Mouse (Mus musculus) liver, embryonic 13.5 days (tissue): ENCODE data around the gene Slc6a16. TPM values are rescaled to one million over a fixed set of nuclear protein-coding genes. Genes with fewer than 3 reads are reported as not detected.

Experiments used
- ATAC-seq: fragments of 200-750 bp; cut with Nextera tagmentation; 2 replicates; pipeline ENCODE4 v1.8.0; 2017; ENCODE audit warnings: low read depth, mild to moderate bottlenecking, moderate number of reproducible peaks, moderate library complexity
- DNase-seq: peaks from one replicate; pipeline ENCODE4 v3.0.0; 2022
- H3K27ac ChIP-seq: fragments of 300-500 bp; sonication (generic); 2 replicates; pipeline ENCODE4 v1.5.1; 2015; ENCODE audit warnings: moderate library complexity, mild to moderate bottlenecking, inconsistent platforms
- H3K27me3 ChIP-seq: fragments of 300-500 bp; sonication (generic); 2 replicates; pipeline ENCODE4 v1.6.1; 2015; ENCODE audit warnings: mild to moderate bottlenecking, inconsistent platforms
- H3K36me3 ChIP-seq: fragments of 300-500 bp; sonication (generic); 2 replicates; pipeline ENCODE4 v1.6.1; 2015; ENCODE audit warnings: mild to moderate bottlenecking, inconsistent platforms
- H3K4me1 ChIP-seq: fragments of 300-500 bp; sonication (generic); replicated peaks from 2 replicates; pipeline ENCODE4 v1.6.1; 2015; ENCODE audit warnings: inconsistent platforms
- H3K4me2 ChIP-seq: fragments of 300-500 bp; sonication (generic); 2 replicates; pipeline ENCODE4 v1.6.1; 2015; ENCODE audit warnings: inconsistent platforms, mild to moderate bottlenecking, moderate library complexity
- H3K4me3 ChIP-seq: fragments of 300-500 bp; sonication (generic); replicated peaks from 2 replicates; pipeline ENCODE4 v1.5.1; 2015; ENCODE audit warnings: mild to moderate bottlenecking, inconsistent platforms
- H3K9ac ChIP-seq: fragments of 300-500 bp; sonication (generic); 2 replicates; pipeline ENCODE4 v1.6.1; 2015; ENCODE audit warnings: mild to moderate bottlenecking, inconsistent platforms
- H3K9me3 ChIP-seq: fragments of 300-500 bp; sonication (generic); replicated peaks from 2 replicates; pipeline ENCODE4 v1.6.1; 2016; ENCODE audit warnings: inconsistent platforms
- WGBS: fragments of 180-500 bp; shearing (Covaris S2); methylation state at CpG from one replicate; pipeline ENCODE4 v1.1.7; 2015; ENCODE audit not compliant: insufficient replicate concordance; 5-methylcytosine and 5-hydroxymethylcytosine counted together
- polyA plus RNA-seq: library from polyadenylated mRNA; unstranded; fragments of >200 nt; fragmentation: Nextera tagmentation; extraction: Ambion mirVana; gene quantifications from 2 replicates; pipeline ENCODE4 v1.2.1, GENCODE M21; 2015

Slc6a16 gene
- polyA plus RNA-seq, 1 experiment from 2014 or later, result not detected

GRCm38 (mm10) chr7:45198961-45199360 is 41.9 kb upstream of the Slc6a16 start:
- DNase-seq, result no peak
- Histone ChIP-seq H3K36me3 (no peaks in the 10 kb centered on the region), H3K27me3 (peaks cover 43% of the 10 kb centered on the region), H3K4me3 (no peak overlapping the region), H3K9me3 (no peaks in the 10 kb centered on the region), H3K4me2 (no peak overlapping the region), H3K27ac (no peak overlapping the region), H3K4me1 (peaks cover 1% of the 10 kb centered on the region), H3K9ac (no peak overlapping the region)
- WGBS, result 70% methylated on average over 11 of the region's 11 CpGs
- no peak for ATAC-seq

GRCm38 (mm10) chr7:45202654-45203053 is 38.2 kb upstream of the Slc6a16 start:
- H3K36me3 ChIP-seq, result no peaks in the 10 kb centered on the region
- peaks cover 21% of the 10 kb centered on the region for H3K27me3 ChIP-seq
- 52% methylated on average over 10 of the region's 10 CpGs for WGBS
- H3K27ac ChIP-seq, result no peak overlapping the region
- H3K4me1 ChIP-seq, result peaks cover 16% of the 10 kb centered on the region
- H3K4me3 ChIP-seq, result no peak overlapping the region
- DNase-seq (no peak), ATAC-seq (no peak)
- H3K4me2 ChIP-seq, result no peak overlapping the region
- H3K9me3 ChIP-seq, result no peaks in the 10 kb centered on the region
- H3K9ac ChIP-seq, result no peak overlapping the region

GRCm38 (mm10) chr7:45204380-45205143 is 36.3 kb upstream of the Slc6a16 start, which contains the start of gene Ccdc155:
Ccdc155 (minus strand) TSS chr7:45204892.
- Histone ChIP-seq H3K4me2 (peak within 1 kb of the TSS; percentile 74), H3K27ac (no peak within 1 kb of the TSS), H3K4me3 (peak within 1 kb of the TSS; percentile 56), H3K36me3 (no peaks in the 10 kb centered on the region), H3K9me3 (no peaks in the 10 kb centered on the region), H3K4me1 (peaks cover 16% of the 10 kb centered on the region), H3K27me3 (peaks cover 12% of the 10 kb centered on the region; the same call in 1 of the 2 replicates), H3K9ac (peak within 1 kb of the TSS; percentile 26; the same call in 1 of the 2 replicates)
- ATAC-seq (peak; percentile 92), DNase-seq (peak; percentile 85)
- 6% methylated on average over 44 of the region's 44 CpGs for WGBS

- 67% methylated on average over 6 of the region's 6 CpGs for WGBS
- no peak for DNase-seq
- peaks cover 31% of the 10 kb centered on the region for H3K4me1 ChIP-seq
Observed at GRCm38 (mm10) chr7:45208260-45208659, 32.6 kb upstream of the Slc6a16 start.

GRCm38 (mm10) chr7:45211070-45211469 is 29.8 kb upstream of the Slc6a16 start:
- no peaks in the 10 kb centered on the region for H3K36me3 ChIP-seq
- peak overlapping the region; percentile 69 for H3K4me2 ChIP-seq
- H3K27ac ChIP-seq, result no peak overlapping the region
- 9% methylated on average over 10 of the region's 10 CpGs for WGBS
- H3K9me3 ChIP-seq, result no peaks in the 10 kb centered on the region
- peak overlapping the region; percentile 50 for H3K9ac ChIP-seq
- peak overlapping the region; percentile 40 for H3K4me3 ChIP-seq
- DNase-seq, result no peak
- ATAC-seq, result peak; percentile 33; the same call in 1 of the 2 replicates
- peaks cover 25% of the 10 kb centered on the region for H3K4me1 ChIP-seq
- peaks cover 50% of the 10 kb centered on the region for H3K27me3 ChIP-seq

More at GRCm38 (mm10) chr7:45208260-45208659, 32.6 kb upstream of the Slc6a16 start:
- no peak overlapping the region for H3K4me3 ChIP-seq
- H3K4me2 ChIP-seq, result no peak overlapping the region
- ATAC-seq, result no peak
- H3K27ac ChIP-seq, result no peak overlapping the region
- H3K9me3 ChIP-seq, result no peaks in the 10 kb centered on the region
- H3K27me3 ChIP-seq, result peaks cover 25% of the 10 kb centered on the region
- H3K9ac ChIP-seq, result no peak overlapping the region
- no peaks in the 10 kb centered on the region for H3K36me3 ChIP-seq

- Histone ChIP-seq H3K4me2 (peak within 1 kb of the TSS; percentile 69), H3K4me1 (peaks cover 32% of the 10 kb centered on the region), H3K9ac (peak within 1 kb of the TSS; percentile 50), H3K27me3 (peaks cover 57% of the 10 kb centered on the region), H3K9me3 (no peaks in the 10 kb centered on the region), H3K4me3 (peak within 1 kb of the TSS; percentile 40), H3K27ac (no peak within 1 kb of the TSS), H3K36me3 (no peaks in the 10 kb centered on the region)
- peak; percentile 60 for DNase-seq
- 2% methylated on average over 17 of the region's 17 CpGs for WGBS
- ATAC-seq, result peak; percentile 61
Observed at GRCm38 (mm10) chr7:45211851-45212251, 29.0 kb upstream of the Slc6a16 start, which contains the start of gene Dkkl1. Dkkl1 (minus strand) TSS chr7:45212147.

- Histone ChIP-seq H3K27ac (no peak overlapping the region), H3K9me3 (no peaks in the 10 kb centered on the region), H3K27me3 (peaks cover 63% of the 10 kb centered on the region), H3K9ac (no peak overlapping the region), H3K4me3 (no peak overlapping the region), H3K36me3 (no peaks in the 10 kb centered on the region), H3K4me1 (peaks cover 35% of the 10 kb centered on the region), H3K4me2 (peak overlapping the region; percentile 69)
- DNase-seq (no peak), ATAC-seq (no peak)
- 56% methylated on average over 7 of the region's 7 CpGs for WGBS
Observed at GRCm38 (mm10) chr7:45212356-45212755, 28.5 kb upstream of the Slc6a16 start.

GRCm38 (mm10) chr7:45213708-45214107 is 27.2 kb upstream of the Slc6a16 start:
- H3K36me3 ChIP-seq, result no peaks in the 10 kb centered on the region
- WGBS, result 74% methylated on average over 5 of the region's 5 CpGs
- no peak overlapping the region for H3K9ac ChIP-seq
- no peak overlapping the region for H3K4me2 ChIP-seq
- no peak overlapping the region for H3K27ac ChIP-seq
- peaks cover 35% of the 10 kb centered on the region for H3K4me1 ChIP-seq
- H3K9me3 ChIP-seq, result no peaks in the 10 kb centered on the region
- ATAC-seq, result no peak
- H3K4me3 ChIP-seq, result no peak overlapping the region
- no peak for DNase-seq
- peaks cover 63% of the 10 kb centered on the region for H3K27me3 ChIP-seq

GRCm38 (mm10) chr7:45215673-45216441 is 25.0 kb upstream of the Slc6a16 start, which contains the start of gene Tead2:
Tead2 (plus strand) TSS chr7:45215753.
- DNase-seq, result no peak
- peaks cover 35% of the 10 kb centered on the region for H3K4me1 ChIP-seq
- 3% methylated on average over 55 of the region's 55 CpGs for WGBS
- no peaks in the 10 kb centered on the region for H3K9me3 ChIP-seq
- H3K4me3 ChIP-seq, result peak within 1 kb of the TSS; percentile 55
- peak within 1 kb of the TSS; percentile 34; the same call in 1 of the 2 replicates for H3K27ac ChIP-seq
- H3K4me2 ChIP-seq, result peak within 1 kb of the TSS; percentile 64
- H3K36me3 ChIP-seq, result peaks cover 8% of the 10 kb centered on the region
- ATAC-seq, result peak; percentile 21; the same call in 1 of the 2 replicates
- H3K9ac ChIP-seq, result peak within 1 kb of the TSS; percentile 60
- H3K27me3 ChIP-seq, result peaks cover 48% of the 10 kb centered on the region

GRCm38 (mm10) chr7:45216442-45217183 is 24.3 kb upstream of the Slc6a16 start:
- DNase-seq (no peak), ATAC-seq (peak; percentile 9; the same call in 1 of the 2 replicates)
- Histone ChIP-seq H3K27me3 (peaks cover 44% of the 10 kb centered on the region), H3K9me3 (no peaks in the 10 kb centered on the region), H3K4me3 (peak overlapping the region; percentile 55), H3K9ac (peak overlapping the region; percentile 60), H3K36me3 (peaks cover 8% of the 10 kb centered on the region), H3K4me1 (peaks cover 27% of the 10 kb centered on the region), H3K4me2 (peak overlapping the region; percentile 64), H3K27ac (peak overlapping the region; percentile 34; the same call in 1 of the 2 replicates)
- WGBS, result 7% methylated on average over 13 of the region's 13 CpGs
